Mouse (Mus musculus): ENCODE measurements at regions not wholly inside any gene's neighbourhood (a gene's known extent, or its start where the extent isn't known, plus 50 kb on each side); places are given as distances from the start of the nearest gene placed in this dataset.
"Not testable (repeated sequence)": the region's sequence is repeated elsewhere in the genome, so short reads cannot be mapped to it uniquely, and the experiment has no call there.

GRCm38 (mm10) chr11:112010848-112011247 is 771.2 kb upstream of the Sox9 start:
- not testable (repeated sequence) for DNase-seq

- DNase-seq, result no peak
Measured at GRCm38 (mm10) chr11:112017906-112018305, 764.1 kb upstream of the Sox9 start.

- DNase-seq, result no peak
Measured at GRCm38 (mm10) chr11:112028031-112028430, 754.0 kb upstream of the Sox9 start.

- DNase-seq, result no peak
Measured at GRCm38 (mm10) chr11:112038741-112039140, 743.3 kb upstream of the Sox9 start.

- DNase-seq, result no peak
Measured at GRCm38 (mm10) chr11:112044455-112044854, 737.6 kb upstream of the Sox9 start.

GRCm38 (mm10) chr11:112045353-112045752 is 736.7 kb upstream of the Sox9 start:
- no peak for DNase-seq

GRCm38 (mm10) chr11:112050362-112050761 is 731.7 kb upstream of the Sox9 start:
- no peak for DNase-seq

GRCm38 (mm10) chr11:112055591-112055990 is 726.4 kb upstream of the Sox9 start:
- DNase-seq, result no peak

GRCm38 (mm10) chr11:112067176-112067575 is 714.8 kb upstream of the Sox9 start:
- no peak for DNase-seq

- DNase-seq, result no peak
Measured at GRCm38 (mm10) chr11:112068821-112069220, 713.2 kb upstream of the Sox9 start.

GRCm38 (mm10) chr11:112071571-112071970 is 710.5 kb upstream of the Sox9 start:
- DNase-seq, result no peak

- DNase-seq, result no peak
Measured at GRCm38 (mm10) chr11:112081386-112081785, 700.6 kb upstream of the Sox9 start.

- no peak for DNase-seq
Measured at GRCm38 (mm10) chr11:112083019-112083418, 699.0 kb upstream of the Sox9 start.

GRCm38 (mm10) chr11:112092168-112092567 is 689.9 kb upstream of the Sox9 start:
- DNase-seq, result no peak

GRCm38 (mm10) chr11:112095009-112095408 is 687.0 kb upstream of the Sox9 start:
- DNase-seq, result no peak

GRCm38 (mm10) chr11:112098161-112098560 is 683.9 kb upstream of the Sox9 start:
- DNase-seq, result no peak

GRCm38 (mm10) chr11:112103252-112103651 is 678.8 kb upstream of the Sox9 start:
- no peak for DNase-seq

GRCm38 (mm10) chr11:112106891-112107290 is 675.1 kb upstream of the Sox9 start:
- DNase-seq, result no peak

- DNase-seq, result no peak
Measured at GRCm38 (mm10) chr11:112107314-112107713, 674.7 kb upstream of the Sox9 start.

- DNase-seq, result no peak
Measured at GRCm38 (mm10) chr11:112121026-112121425, 661.0 kb upstream of the Sox9 start.

GRCm38 (mm10) chr11:112121831-112122230 is 660.2 kb upstream of the Sox9 start:
- DNase-seq, result no peak

- no peak for DNase-seq
Measured at GRCm38 (mm10) chr11:112125249-112125933, 656.6 kb upstream of the Sox9 start.

GRCm38 (mm10) chr11:112130090-112130489 is 651.9 kb upstream of the Sox9 start:
- DNase-seq, result no peak

GRCm38 (mm10) chr11:112137401-112138020 is 644.5 kb upstream of the Sox9 start:
- DNase-seq, result no peak

GRCm38 (mm10) chr11:112140058-112140457 is 642.0 kb upstream of the Sox9 start:
- no peak for DNase-seq
